Mouse (Mus musculus) hindbrain, embryonic 14.5 days (tissue): ENCODE measurements around the gene Txndc11. TPM values are rescaled to one million over a fixed set of nuclear protein-coding genes. Genes with fewer than 3 reads are reported as not detected.

Experiments used
- ATAC-seq: fragments of 200-750 bp; cut with Nextera tagmentation; 2 replicates; pipeline ENCODE4 v1.8.0; 2017; ENCODE audit warnings: moderate number of reproducible peaks, mild to moderate bottlenecking, moderate TSS enrichment, moderate library complexity; ENCODE audit not compliant: low FRiP score
- DNase-seq: peaks from one replicate; pipeline ENCODE4 v3.0.0-alpha.2; 2015; ENCODE audit warnings: low spot score
- H3K27ac ChIP-seq: fragments of 300-500 bp; sonication (generic); 2 replicates; pipeline ENCODE4 v1.5.1; 2014; ENCODE audit warnings: mild to moderate bottlenecking, moderate library complexity
- H3K27me3 ChIP-seq: fragments of 300-500 bp; sonication (generic); 2 replicates; pipeline ENCODE4 v1.6.1; 2014; ENCODE audit warnings: mild to moderate bottlenecking, low read length, mixed read lengths; ENCODE audit not compliant: control insufficient read depth, insufficient read depth
- H3K36me3 ChIP-seq: fragments of 300-500 bp; sonication (generic); replicated peaks from 2 replicates; pipeline ENCODE4 v1.6.1; 2014; ENCODE audit not compliant: control insufficient read depth, insufficient read depth
- H3K4me1 ChIP-seq: fragments of 300-500 bp; sonication (generic); replicated peaks from 2 replicates; pipeline ENCODE4 v1.6.1; 2014; ENCODE audit warnings: antibody characterized with exemption, low read length, mixed read lengths; ENCODE audit not compliant: control insufficient read depth, insufficient read depth
- H3K4me2 ChIP-seq: fragments of 300-500 bp; sonication (generic); replicated peaks from 2 replicates; pipeline ENCODE4 v1.6.1; 2014; ENCODE audit warnings: mild to moderate bottlenecking, moderate library complexity
- H3K4me3 ChIP-seq: fragments of 300-500 bp; sonication (generic); replicated peaks from 2 replicates; pipeline ENCODE4 v1.5.1; 2014; ENCODE audit warnings: mild to moderate bottlenecking, low read length
- H3K9ac ChIP-seq: fragments of 300-500 bp; sonication (generic); 2 replicates; pipeline ENCODE4 v1.6.1; 2014
- H3K9me3 ChIP-seq: fragments of 300-500 bp; sonication (generic); 2 replicates; pipeline ENCODE4 v1.6.1; 2016; ENCODE audit warnings: low read length; ENCODE audit not compliant: control insufficient read depth
- WGBS: fragments of 180-500 bp; shearing (Covaris S2); extraction: QIAGEN DNeasy Blood & Tissue Kit; methylation state at CpG from one replicate; pipeline ENCODE4 v1.1.7; 2014; 5-methylcytosine and 5-hydroxymethylcytosine counted together
- polyA plus RNA-seq: library from polyadenylated mRNA; unstranded; fragments of >200 nt; fragmentation: Nextera tagmentation; extraction: Ambion mirVana; gene quantifications from 2 replicates; pipeline ENCODE4 v1.2.1, GENCODE M21; 2014

Txndc11 gene
- polyA plus RNA-seq, 1 experiment from 2014 or later: 32.6 TPM

GRCm38 (mm10) chr16:11069710-11070420, 64.6 kb downstream of the Txndc11 start:
- ATAC-seq (no peak), DNase-seq (no peak)
- Histone ChIP-seq H3K4me2 (peak overlapping the region; percentile 89; the same call in 1 of the 2 replicates), H3K9ac (no peak overlapping the region), H3K27ac (0 out of 2 replicates have a peak overlapping the region, but pooled peaks have one; percentile 52), H3K27me3 (no peaks in the 10 kb centered on the region), H3K9me3 (no peaks in the 10 kb centered on the region), H3K4me1 (peaks cover 55% of the 10 kb centered on the region), H3K36me3 (peaks cover 40% of the 10 kb centered on the region), H3K4me3 (no peak overlapping the region)
- WGBS: 74% methylated on average over 7 of the region's 7 CpGs

- DNase-seq: no peak
- Histone ChIP-seq H3K36me3 (peaks cover 34% of the 10 kb centered on the region), H3K27me3 (no peaks in the 10 kb centered on the region), H3K4me3 (no peak overlapping the region), H3K4me2 (peak overlapping the region; percentile 89), H3K9ac (no peak overlapping the region), H3K9me3 (no peaks in the 10 kb centered on the region), H3K4me1 (peaks cover 55% of the 10 kb centered on the region), H3K27ac (no peak overlapping the region)
- no peak for ATAC-seq
- 88% methylated on average over 6 of the region's 6 CpGs for WGBS
These were observed 65.2 kb downstream of the Txndc11 start for GRCm38 (mm10) chr16:11069271-11069670.

DNA sequence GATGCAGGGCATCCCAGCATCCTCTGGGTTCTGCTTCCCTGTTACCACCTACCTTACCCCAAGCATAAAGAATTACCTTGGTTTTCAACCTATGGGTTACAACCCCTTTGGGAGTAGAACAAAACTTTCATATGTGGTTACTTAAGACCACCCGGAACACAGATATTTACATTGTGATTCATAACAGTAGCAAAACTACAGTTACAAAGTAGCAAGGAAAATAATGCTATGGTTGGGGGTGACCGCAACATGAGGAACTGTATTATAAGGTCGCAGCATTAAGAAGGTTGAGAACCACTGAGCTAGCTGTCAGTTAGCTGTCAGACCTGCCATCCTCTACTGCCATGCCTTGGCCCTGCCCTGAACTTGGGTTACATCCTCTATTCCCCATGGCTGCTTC, 65.8 kb downstream of the Txndc11 start:
- Histone ChIP-seq H3K9me3 (no peaks in the 10 kb centered on the region), H3K36me3 (peaks cover 28% of the 10 kb centered on the region), H3K9ac (no peak overlapping the region), H3K4me2 (peak overlapping the region; percentile 89), H3K4me1 (peaks cover 55% of the 10 kb centered on the region), H3K4me3 (peak overlapping the region; percentile 93; the same call in 1 of the 2 replicates), H3K27ac (no peak overlapping the region), H3K27me3 (no peaks in the 10 kb centered on the region)
- 97% methylated on average over 3 of the region's 3 CpGs for WGBS
- no peak for ATAC-seq
- DNase-seq: no peak

DNA sequence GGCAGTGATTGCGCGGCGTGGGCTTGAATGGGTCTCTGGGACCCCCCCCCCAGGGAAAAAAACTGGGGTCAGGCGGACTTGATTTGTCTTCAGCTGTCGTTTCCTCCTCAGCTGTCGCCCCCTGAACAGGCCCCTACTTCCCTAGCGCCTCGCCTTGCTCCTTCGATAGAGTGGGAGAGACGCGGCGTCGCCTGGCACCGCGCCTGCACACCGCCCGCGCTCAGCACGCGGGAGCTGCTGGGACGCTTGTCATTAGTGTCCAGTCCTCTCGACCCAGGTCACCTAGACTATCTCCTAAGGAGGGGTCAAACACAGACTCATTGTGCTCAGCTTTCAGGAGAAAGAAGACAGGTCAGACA, 67.6 kb downstream of the Txndc11 start:
- DNase-seq: peak; percentile 75
- 0% methylated on average over 21 of the region's 22 CpGs for WGBS
- Histone ChIP-seq H3K9ac (peak overlapping the region; percentile 99), H3K27me3 (no peaks in the 10 kb centered on the region), H3K4me1 (peaks cover 49% of the 10 kb centered on the region), H3K4me3 (peak overlapping the region; percentile 93), H3K9me3 (no peaks in the 10 kb centered on the region), H3K27ac (peak overlapping the region; percentile 99), H3K36me3 (peaks cover 10% of the 10 kb centered on the region), H3K4me2 (peak overlapping the region; percentile 89)
- ATAC-seq: peak; percentile 25; the same call in 1 of the 2 replicates

DNA sequence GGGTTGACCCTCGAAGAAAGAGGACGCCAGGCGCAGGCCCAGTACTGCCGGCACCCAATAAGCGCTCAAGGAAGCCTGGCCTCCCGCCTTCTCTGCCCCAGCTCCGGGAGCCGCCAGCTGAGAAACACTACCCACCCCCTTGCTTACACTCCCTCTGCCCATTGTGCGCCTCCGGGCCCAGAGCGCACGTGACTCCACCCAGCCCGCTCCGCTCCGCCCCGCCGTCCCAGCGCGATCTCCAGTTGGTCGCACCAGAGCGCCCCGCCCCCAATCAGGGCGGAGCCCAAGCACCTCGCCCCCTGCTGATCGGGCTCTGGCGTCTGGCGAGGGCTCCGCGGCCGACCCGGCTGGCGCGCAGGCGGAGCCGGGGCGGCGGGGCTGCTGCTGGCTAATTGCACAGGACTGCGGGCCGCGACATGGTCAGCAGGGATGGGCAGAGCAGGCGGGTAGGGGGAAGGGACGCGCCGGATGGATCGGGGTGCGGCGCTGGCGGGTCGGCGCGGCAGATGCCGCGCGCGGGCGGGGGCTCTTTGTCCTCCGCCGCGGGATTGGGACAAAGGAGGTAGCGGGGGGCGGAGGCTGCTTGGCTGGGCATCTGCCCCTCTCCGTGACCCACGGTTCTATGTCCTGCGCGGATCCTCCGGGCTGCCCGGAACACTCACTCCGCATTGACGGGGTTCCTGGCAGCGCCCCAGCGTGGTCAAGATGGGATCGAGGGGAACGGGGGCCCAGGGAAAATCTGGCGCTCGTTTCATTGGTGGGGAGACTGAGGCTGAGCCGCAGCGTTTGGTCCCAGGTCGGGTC, 68.2 kb downstream of the Txndc11 start, which contains the start of gene Litaf:
TSS of gene Litaf (minus strand) at position 129 of the 804 bp plus-strand sequence.
- peak within 1 kb of the TSS; percentile 99 for H3K27ac ChIP-seq
- no peaks in the 10 kb centered on the region for H3K9me3 ChIP-seq
- H3K27me3 ChIP-seq: no peaks in the 10 kb centered on the region
- 0 out of 2 replicates have a peak, but pooled peaks cover 4% of the 10 kb centered on the region for H3K36me3 ChIP-seq
- peak within 1 kb of the TSS; percentile 89 for H3K4me2 ChIP-seq
- peaks cover 49% of the 10 kb centered on the region for H3K4me1 ChIP-seq
- peak within 1 kb of the TSS; percentile 93 for H3K4me3 ChIP-seq
- 1% methylated on average over 72 of the region's 78 CpGs for WGBS
- DNase-seq (peak; percentile 99), ATAC-seq (peak; percentile 98)
- H3K9ac ChIP-seq: peak within 1 kb of the TSS; percentile 99

DNA sequence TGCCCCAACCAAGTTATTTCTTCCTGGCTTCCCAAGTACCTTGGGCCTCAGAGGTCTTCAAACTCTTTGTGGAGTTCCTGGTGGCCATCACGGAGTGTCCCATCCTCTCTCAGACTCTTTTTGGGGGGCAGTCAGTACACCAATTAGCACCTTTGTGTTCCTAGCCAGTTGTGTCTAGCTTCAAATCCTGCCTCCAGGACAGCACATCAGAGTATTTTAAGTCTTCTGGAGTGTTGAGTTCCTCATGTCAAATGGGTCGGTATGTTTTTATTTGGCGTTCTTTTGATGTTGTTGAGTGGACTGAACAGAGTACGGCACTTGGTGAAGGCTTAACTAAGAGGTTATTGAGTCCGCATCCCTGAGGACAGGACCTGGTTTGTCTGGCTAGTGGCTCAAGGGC, 69.0 kb downstream of the Txndc11 start:
- Histone ChIP-seq H3K36me3 (no peaks in the 10 kb centered on the region), H3K4me3 (peak overlapping the region; percentile 93), H3K9ac (peak overlapping the region; percentile 99), H3K9me3 (no peaks in the 10 kb centered on the region), H3K27me3 (no peaks in the 10 kb centered on the region), H3K4me2 (peak overlapping the region; percentile 89), H3K27ac (peak overlapping the region; percentile 99), H3K4me1 (peaks cover 49% of the 10 kb centered on the region)
- DNase-seq: no peak
- 63% methylated on average over 5 of the region's 5 CpGs for WGBS
- ATAC-seq: peak; percentile 2; the same call in 1 of the 2 replicates

DNA sequence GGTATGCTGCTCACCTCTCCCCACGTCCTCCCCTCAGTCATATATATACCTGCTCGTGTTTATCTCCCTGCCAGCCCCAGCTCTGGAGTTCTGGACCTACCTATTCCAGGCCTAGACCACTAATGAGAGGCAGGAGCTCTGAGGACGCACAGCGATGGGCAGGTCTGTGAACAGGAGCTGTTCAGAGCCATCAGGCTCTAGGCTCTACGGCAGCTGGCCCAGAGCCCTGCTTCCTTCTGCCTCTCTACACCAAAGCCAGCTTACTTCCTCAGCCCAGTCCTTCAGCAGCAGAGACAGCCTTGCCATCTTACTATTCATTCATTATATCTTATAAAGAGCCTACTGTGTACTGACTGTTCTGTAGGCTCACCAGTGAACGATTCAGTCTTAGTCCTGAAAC, 69.7 kb downstream of the Txndc11 start:
- DNase-seq (no peak), ATAC-seq (no peak)
- Histone ChIP-seq H3K27ac (no peak overlapping the region), H3K4me2 (peak overlapping the region; percentile 89; the same call in 1 of the 2 replicates), H3K9ac (no peak overlapping the region), H3K27me3 (no peaks in the 10 kb centered on the region), H3K4me1 (peaks cover 42% of the 10 kb centered on the region), H3K4me3 (no peak overlapping the region), H3K9me3 (no peaks in the 10 kb centered on the region), H3K36me3 (no peaks in the 10 kb centered on the region)
- WGBS: 90% methylated on average over 6 of the region's 6 CpGs

- ATAC-seq: no peak
- no peak overlapping the region for H3K4me2 ChIP-seq
- no peak overlapping the region for H3K9ac ChIP-seq
- H3K4me1 ChIP-seq: peaks cover 38% of the 10 kb centered on the region
- no peak overlapping the region for H3K27ac ChIP-seq
- no peaks in the 10 kb centered on the region for H3K9me3 ChIP-seq
- H3K27me3 ChIP-seq: no peaks in the 10 kb centered on the region
- WGBS: 88% methylated on average over 4 of the region's 4 CpGs
- no peak for DNase-seq
- H3K36me3 ChIP-seq: no peaks in the 10 kb centered on the region
- no peak overlapping the region for H3K4me3 ChIP-seq
These were observed 70.1 kb downstream of the Txndc11 start for GRCm38 (mm10) chr16:11064341-11064740.
